Mouse (Mus musculus) megakaryocyte, embryonic 14.5 days (primary cell): ENCODE measurements around the gene Scrn3. TPM values are rescaled to one million over a fixed set of nuclear protein-coding genes. Genes with fewer than 3 reads are reported as not detected.

Source experiments
- H3K27me3 ChIP-seq: replicated peaks from 2 replicates; pipeline ENCODE3; 2012; ENCODE audit warnings: inconsistent platforms
- H3K36me3 ChIP-seq: replicated peaks from 2 replicates; pipeline ENCODE3; 2012; ENCODE audit warnings: low read length, inconsistent platforms, mixed read lengths
- H3K4me1 ChIP-seq: 2 replicates; pipeline ENCODE4 v1.6.1; 2012; ENCODE audit warnings: inconsistent platforms
- H3K4me3 ChIP-seq: replicated peaks from 2 replicates; pipeline ENCODE3; 2012; ENCODE audit warnings: moderate library complexity, mild to moderate bottlenecking, inconsistent platforms
- H3K9me3 ChIP-seq: 2 replicates; pipeline ENCODE4 v1.6.1; 2012; ENCODE audit warnings: inconsistent platforms
- FLI1 ChIP-seq: IDR thresholded peaks from 2 replicates; pipeline ENCODE4 v1.6.1; 2012; ENCODE audit warnings: low read length, inconsistent platforms, mixed read lengths
- GATA1 ChIP-seq: IDR thresholded peaks from 3 replicates; pipeline ENCODE4 v1.6.1; 2012; ENCODE audit warnings: mixed read lengths, low read length, inconsistent platforms, borderline replicate concordance
- polyA plus RNA-seq: library from polyadenylated mRNA; stranded (reverse); fragments of >175 nt; gene quantifications from 2 replicates; pipeline ENCODE4 v1.2.3, GENCODE M21; 2012; ENCODE audit warnings: low replicate concordance; ENCODE audit not compliant: insufficient read depth

Gene Scrn3
- polyA plus RNA-seq, 1 experiment, result 0.10 TPM

GRCm38 (mm10) chr2:73274119-73274920, 38.1 kb upstream of the Scrn3 start:
- TF ChIP-seq GATA1 (no peak), FLI1 (no peak)
- no peaks in the 10 kb centered on the region for H3K9me3 ChIP-seq
- peaks cover 74% of the 10 kb centered on the region for H3K4me1 ChIP-seq
- peak overlapping the region; percentile 93 for H3K4me3 ChIP-seq
- peaks cover 92% of the 10 kb centered on the region for H3K27me3 ChIP-seq
- H3K36me3 ChIP-seq, result no peaks in the 10 kb centered on the region

- Histone ChIP-seq H3K4me1 (peaks cover 75% of the 10 kb centered on the region), H3K36me3 (no peaks in the 10 kb centered on the region), H3K4me3 (no peak overlapping the region), H3K9me3 (no peaks in the 10 kb centered on the region), H3K27me3 (peaks cover 92% of the 10 kb centered on the region)
- TF ChIP-seq FLI1 (no peak), GATA1 (no peak)
These were observed 37.0 kb upstream of the Scrn3 start for GRCm38 (mm10) chr2:73275261-73276040.

GRCm38 (mm10) chr2:73276141-73276571, 36.2 kb upstream of the Scrn3 start:
- peaks cover 92% of the 10 kb centered on the region for H3K27me3 ChIP-seq
- H3K9me3 ChIP-seq, result no peaks in the 10 kb centered on the region
- no peaks in the 10 kb centered on the region for H3K36me3 ChIP-seq
- TF ChIP-seq GATA1, result no peak
- TF ChIP-seq FLI1, result no peak
- peaks cover 75% of the 10 kb centered on the region for H3K4me1 ChIP-seq
- H3K4me3 ChIP-seq, result no peak overlapping the region

- Histone ChIP-seq H3K4me1 (peaks cover 69% of the 10 kb centered on the region), H3K9me3 (no peaks in the 10 kb centered on the region), H3K4me3 (peak overlapping the region; percentile 72), H3K36me3 (no peaks in the 10 kb centered on the region), H3K27me3 (peaks cover 88% of the 10 kb centered on the region)
- TF ChIP-seq FLI1 (no peak), GATA1 (no peak)
These were observed 35.2 kb upstream of the Scrn3 start for GRCm38 (mm10) chr2:73277021-73277708.

GRCm38 (mm10) chr2:73277709-73278075, 34.7 kb upstream of the Scrn3 start:
- H3K4me3 ChIP-seq, result peak overlapping the region; percentile 72
- TF ChIP-seq FLI1 (no peak), GATA1 (no peak)
- no peaks in the 10 kb centered on the region for H3K9me3 ChIP-seq
- H3K27me3 ChIP-seq, result peaks cover 83% of the 10 kb centered on the region
- peaks cover 63% of the 10 kb centered on the region for H3K4me1 ChIP-seq
- no peaks in the 10 kb centered on the region for H3K36me3 ChIP-seq

GRCm38 (mm10) chr2:73278131-73278854, 34.1 kb upstream of the Scrn3 start:
- Histone ChIP-seq H3K27me3 (peaks cover 77% of the 10 kb centered on the region), H3K36me3 (no peaks in the 10 kb centered on the region), H3K9me3 (no peaks in the 10 kb centered on the region), H3K4me3 (peak overlapping the region; percentile 91), H3K4me1 (peaks cover 57% of the 10 kb centered on the region)
- TF ChIP-seq FLI1, result no peak
- no peak for TF ChIP-seq GATA1

GRCm38 (mm10) chr2:73278869-73279268, 33.5 kb upstream of the Scrn3 start:
- Histone ChIP-seq H3K4me3 (peak overlapping the region; percentile 91), H3K4me1 (peaks cover 52% of the 10 kb centered on the region), H3K36me3 (no peaks in the 10 kb centered on the region), H3K27me3 (peaks cover 71% of the 10 kb centered on the region), H3K9me3 (no peaks in the 10 kb centered on the region)
- TF ChIP-seq GATA1 (no peak), FLI1 (no peak)

GRCm38 (mm10) chr2:73279271-73280038, 32.9 kb upstream of the Scrn3 start:
- TF ChIP-seq FLI1 (no peak), GATA1 (no peak)
- H3K9me3 ChIP-seq, result no peaks in the 10 kb centered on the region
- peaks cover 46% of the 10 kb centered on the region for H3K4me1 ChIP-seq
- H3K27me3 ChIP-seq, result peaks cover 65% of the 10 kb centered on the region
- peak overlapping the region; percentile 91 for H3K4me3 ChIP-seq
- H3K36me3 ChIP-seq, result no peaks in the 10 kb centered on the region
